Mouse (Mus musculus): ENCODE data around the gene Foxd1. TPM values are rescaled to one million over a fixed set of nuclear protein-coding genes. Genes with fewer than 3 reads are reported as not detected.

The Foxd1 gene
- polyA plus RNA-seq, 1 experiment from 2014 or later: 2.9 TPM

DNA sequence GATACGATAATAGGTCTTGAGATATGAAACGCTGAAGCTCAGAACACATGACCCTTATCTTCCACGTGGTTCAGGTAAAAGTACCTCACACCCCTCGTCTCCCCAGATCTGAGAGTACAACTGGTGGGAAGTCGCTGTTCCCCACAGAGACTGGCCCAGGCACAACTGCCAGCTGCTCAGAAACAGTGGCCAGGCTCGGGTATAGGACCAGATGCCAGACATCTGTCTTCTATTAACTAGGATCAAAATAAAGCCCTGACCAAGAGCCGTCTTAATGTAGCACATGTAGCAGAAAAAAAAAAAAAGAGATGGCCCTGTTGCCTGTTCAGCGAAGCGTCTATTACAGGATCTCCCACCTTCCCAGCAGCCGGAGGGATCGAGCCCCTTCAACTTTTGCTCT lies 29.0 kb upstream of the Foxd1 start:
- no peak overlapping the region for H3K4me3 ChIP-seq
- no peak for DNase-seq (ENCODE audit: extremely low spot score, low spot score)
- 85% methylated on average over 11 of the region's 11 CpGs for WGBS

DNA sequence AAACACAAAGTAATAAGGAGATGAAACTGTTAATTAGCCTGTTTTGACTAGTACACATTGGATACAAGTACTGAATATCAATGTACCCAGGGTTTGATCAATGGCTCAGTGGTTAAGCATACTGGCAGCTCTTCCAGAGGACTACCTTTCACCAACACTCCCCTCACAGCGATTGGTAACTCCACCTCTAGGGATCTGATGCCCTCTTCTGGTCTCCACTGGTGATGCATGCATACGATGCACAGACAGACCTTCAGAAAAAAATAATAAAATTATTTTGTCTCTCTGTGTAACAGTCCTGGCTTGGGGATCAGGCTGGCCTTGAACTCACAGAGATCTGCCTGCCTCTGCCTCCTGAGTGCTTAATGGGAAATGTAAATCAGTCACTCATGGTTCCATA lies 21.9 kb upstream of the Foxd1 start:
- Histone ChIP-seq H3K27ac (no peak overlapping the region), H3K4me3 (no peak overlapping the region), H3K4me1 (no peaks in the 10 kb centered on the region), H3K27me3 (ENCODE audit: poor library complexity, severe bottlenecking) (peaks cover 6% of the 10 kb centered on the region; the same call in 1 of the 2 replicates), H3K36me3 (replicated peaks) (no peaks in the 10 kb centered on the region), H3K9me3 (no peaks in the 10 kb centered on the region)
- no peak for DNase-seq (ENCODE audit: extremely low spot score, low spot score)
- 47% methylated on average over 2 of the region's 2 CpGs for WGBS

More for the DNA sequence above, 29.0 kb upstream of the Foxd1 start:
- Histone ChIP-seq H3K36me3 (replicated peaks) (no peaks in the 10 kb centered on the region), H3K27ac (no peak overlapping the region), H3K27me3 (ENCODE audit: poor library complexity, severe bottlenecking) (no peaks in the 10 kb centered on the region), H3K9me3 (no peaks in the 10 kb centered on the region), H3K4me1 (no peaks in the 10 kb centered on the region)

DNA sequence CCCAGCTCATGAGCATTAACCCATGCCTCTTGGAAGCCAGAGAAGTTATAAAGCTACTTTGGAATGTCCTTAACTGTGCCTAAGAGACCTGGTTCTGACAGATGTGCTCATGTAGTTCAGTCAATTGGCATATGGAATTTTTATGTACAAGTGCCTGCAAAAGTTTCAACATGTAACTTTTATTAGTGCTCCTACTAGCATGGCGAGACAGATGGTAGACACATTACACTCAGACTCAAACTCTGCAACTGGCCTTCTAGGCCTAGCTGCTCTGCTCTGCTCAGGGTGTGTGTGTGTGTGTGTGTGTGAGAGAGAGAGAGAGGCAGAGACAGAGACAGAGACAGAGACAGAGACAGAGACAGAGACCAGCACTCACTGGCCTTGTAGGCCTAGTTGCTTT lies 17.8 kb upstream of the Foxd1 start:
- Histone ChIP-seq H3K4me1 (no peaks in the 10 kb centered on the region), H3K36me3 (replicated peaks) (no peaks in the 10 kb centered on the region), H3K4me3 (no peak overlapping the region), H3K27me3 (ENCODE audit: poor library complexity, severe bottlenecking) (peaks cover 6% of the 10 kb centered on the region; the same call in 1 of the 2 replicates), H3K9me3 (no peaks in the 10 kb centered on the region), H3K27ac (no peak overlapping the region)
- DNase-seq (ENCODE audit: extremely low spot score, low spot score): no peak
- WGBS: 90% methylated on average over 1 of the region's 1 CpGs

DNA sequence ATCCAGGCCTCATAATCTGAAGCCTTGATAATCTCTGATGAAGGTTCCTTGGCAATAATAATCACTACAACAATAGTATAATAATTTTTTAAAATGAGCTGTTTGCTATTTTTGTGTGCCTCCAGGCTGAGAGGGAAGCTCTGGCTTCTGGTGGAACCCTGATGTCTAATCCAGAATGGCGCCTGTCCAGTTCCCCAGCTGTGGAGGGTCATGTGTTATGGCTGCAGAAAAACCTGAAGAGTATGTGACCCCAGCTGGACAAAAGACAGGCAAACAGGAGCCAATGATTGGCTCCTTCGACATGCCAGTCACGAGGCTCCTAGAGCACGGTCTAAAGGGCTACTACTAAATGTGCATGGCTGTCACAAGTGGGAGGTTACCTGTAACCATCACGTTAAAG lies 13.5 kb upstream of the Foxd1 start:
- no peak overlapping the region for H3K27ac ChIP-seq
- WGBS: 75% methylated on average over 5 of the region's 5 CpGs
- H3K4me3 ChIP-seq: no peak overlapping the region
- H3K36me3 ChIP-seq (replicated peaks): no peaks in the 10 kb centered on the region
- no peaks in the 10 kb centered on the region for H3K4me1 ChIP-seq
- H3K9me3 ChIP-seq: no peaks in the 10 kb centered on the region
- no peak for DNase-seq (ENCODE audit: extremely low spot score, low spot score)
- peaks cover 12% of the 10 kb centered on the region; the same call in 1 of the 2 replicates for H3K27me3 ChIP-seq (ENCODE audit: poor library complexity, severe bottlenecking)

DNA sequence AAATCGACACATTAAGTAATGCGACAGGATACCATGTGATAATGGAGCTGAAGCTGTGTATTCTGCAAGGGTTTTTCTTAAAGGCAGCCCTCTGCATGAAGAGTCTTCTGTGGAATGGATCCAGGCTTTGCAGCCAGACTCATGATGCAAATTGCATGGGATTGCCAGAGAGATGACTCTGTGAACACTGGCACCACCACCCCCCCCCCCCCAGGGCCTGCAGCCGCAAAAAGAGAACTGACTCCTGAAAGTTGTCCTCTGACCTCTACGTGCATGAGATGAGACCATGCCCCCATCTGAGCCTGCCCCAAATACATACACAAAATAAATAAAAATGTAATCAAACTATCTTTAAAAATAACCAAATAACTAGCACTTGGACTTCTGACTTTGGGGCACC lies 4.6 kb upstream of the Foxd1 start:
- no peaks in the 10 kb centered on the region for H3K36me3 ChIP-seq (replicated peaks)
- H3K4me3 ChIP-seq: no peak overlapping the region
- no peak overlapping the region for H3K27ac ChIP-seq
- no peak for DNase-seq (ENCODE audit: extremely low spot score, low spot score)
- no peaks in the 10 kb centered on the region for H3K9me3 ChIP-seq
- peaks cover 89% of the 10 kb centered on the region for H3K27me3 ChIP-seq (ENCODE audit: poor library complexity, severe bottlenecking)
- 73% methylated on average over 4 of the region's 4 CpGs for WGBS
- peaks cover 19% of the 10 kb centered on the region for H3K4me1 ChIP-seq

DNA sequence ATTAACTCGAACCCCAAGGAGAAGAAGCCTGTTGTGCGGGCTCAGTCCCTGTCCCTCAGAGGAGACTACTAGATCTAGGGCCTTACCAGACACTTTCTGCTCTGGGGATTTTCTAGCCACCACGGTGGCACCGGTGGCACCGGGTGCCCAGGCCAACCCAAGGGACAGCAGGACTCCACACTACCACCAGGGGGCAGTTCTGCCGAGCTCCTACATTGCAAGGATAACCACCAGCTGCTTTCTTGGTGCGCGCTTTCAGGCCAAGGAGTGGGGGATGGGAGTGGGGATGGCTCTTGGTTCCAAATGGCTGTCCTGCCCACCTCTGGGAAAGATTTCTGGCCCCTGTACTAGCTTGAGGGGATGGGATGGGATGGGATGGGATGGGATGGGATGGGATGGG lies 2.5 kb upstream of the Foxd1 start:
- Histone ChIP-seq H3K36me3 (replicated peaks) (no peaks in the 10 kb centered on the region), H3K4me1 (peaks cover 35% of the 10 kb centered on the region), H3K9me3 (no peaks in the 10 kb centered on the region), H3K27ac (no peak overlapping the region), H3K4me3 (no peak overlapping the region), H3K27me3 (ENCODE audit: poor library complexity, severe bottlenecking) (peaks cover 96% of the 10 kb centered on the region)
- DNase-seq (ENCODE audit: extremely low spot score, low spot score): peak; percentile 61
- 3% methylated on average over 8 of the region's 8 CpGs for WGBS

DNA sequence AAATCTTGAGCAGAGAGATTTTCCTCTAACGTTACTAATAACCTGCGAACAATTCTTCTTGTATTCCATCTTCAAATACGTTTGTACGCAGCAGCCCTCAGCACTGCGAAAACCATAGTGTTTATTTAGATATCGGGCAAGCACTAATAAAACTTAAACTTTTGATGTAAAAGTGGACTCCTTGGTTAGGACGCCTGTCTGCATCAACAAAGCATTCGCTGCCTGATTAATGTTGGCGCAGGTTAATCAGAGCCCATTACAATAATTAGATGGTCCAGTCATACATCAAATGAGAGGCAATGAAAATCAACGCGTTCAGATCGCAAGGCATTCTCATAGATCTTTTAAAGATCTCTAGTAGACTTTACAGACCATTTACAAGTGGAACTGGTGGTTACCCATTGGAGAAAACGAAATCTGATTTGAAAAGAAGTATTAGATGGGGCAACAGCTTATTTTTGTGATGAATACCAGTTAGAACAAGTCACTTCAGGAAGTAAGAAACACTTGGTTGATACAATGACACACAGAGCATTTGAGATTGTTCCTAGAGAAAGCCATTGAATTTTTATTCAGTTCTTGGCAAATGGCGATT lies 1.6 kb upstream of the Foxd1 start:
- 9% methylated on average over 14 of the region's 14 CpGs for WGBS
- Histone ChIP-seq H3K27ac (no peak overlapping the region), H3K27me3 (ENCODE audit: poor library complexity, severe bottlenecking) (peaks cover 99% of the 10 kb centered on the region), H3K9me3 (no peaks in the 10 kb centered on the region), H3K4me1 (peaks cover 35% of the 10 kb centered on the region), H3K4me3 (no peak overlapping the region), H3K36me3 (replicated peaks) (no peaks in the 10 kb centered on the region)
- no peak for DNase-seq (ENCODE audit: extremely low spot score, low spot score)

DNA sequence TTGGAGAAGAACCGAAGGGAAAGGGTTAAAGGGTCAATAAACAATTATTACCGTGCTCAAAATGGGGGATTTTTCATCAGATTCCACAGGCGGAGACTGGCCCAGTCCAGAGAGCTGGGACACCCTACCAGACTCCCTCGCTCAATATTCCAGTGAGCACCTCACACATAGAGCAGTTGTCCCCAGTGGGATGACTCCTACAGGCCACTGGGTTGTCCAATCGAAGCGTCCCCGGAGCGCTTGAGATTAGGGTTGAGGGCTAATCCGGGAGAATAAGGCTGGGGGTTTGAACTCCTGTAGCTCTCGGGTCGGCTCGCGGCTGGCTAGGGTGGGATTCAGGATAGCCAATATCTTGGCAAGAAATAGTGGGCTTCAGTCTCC lies 343 bp upstream of the Foxd1 start:
- Histone ChIP-seq H3K27me3 (ENCODE audit: poor library complexity, severe bottlenecking) (peaks cover 100% of the 10 kb centered on the region), H3K4me3 (peak overlapping the region; percentile 65), H3K36me3 (replicated peaks) (no peaks in the 10 kb centered on the region), H3K9me3 (no peaks in the 10 kb centered on the region), H3K4me1 (peaks cover 41% of the 10 kb centered on the region), H3K27ac (peak overlapping the region; percentile 90)
- no peak for DNase-seq (ENCODE audit: extremely low spot score, low spot score)
- WGBS: under 1% methylated on average over 13 of the region's 13 CpGs

DNA sequence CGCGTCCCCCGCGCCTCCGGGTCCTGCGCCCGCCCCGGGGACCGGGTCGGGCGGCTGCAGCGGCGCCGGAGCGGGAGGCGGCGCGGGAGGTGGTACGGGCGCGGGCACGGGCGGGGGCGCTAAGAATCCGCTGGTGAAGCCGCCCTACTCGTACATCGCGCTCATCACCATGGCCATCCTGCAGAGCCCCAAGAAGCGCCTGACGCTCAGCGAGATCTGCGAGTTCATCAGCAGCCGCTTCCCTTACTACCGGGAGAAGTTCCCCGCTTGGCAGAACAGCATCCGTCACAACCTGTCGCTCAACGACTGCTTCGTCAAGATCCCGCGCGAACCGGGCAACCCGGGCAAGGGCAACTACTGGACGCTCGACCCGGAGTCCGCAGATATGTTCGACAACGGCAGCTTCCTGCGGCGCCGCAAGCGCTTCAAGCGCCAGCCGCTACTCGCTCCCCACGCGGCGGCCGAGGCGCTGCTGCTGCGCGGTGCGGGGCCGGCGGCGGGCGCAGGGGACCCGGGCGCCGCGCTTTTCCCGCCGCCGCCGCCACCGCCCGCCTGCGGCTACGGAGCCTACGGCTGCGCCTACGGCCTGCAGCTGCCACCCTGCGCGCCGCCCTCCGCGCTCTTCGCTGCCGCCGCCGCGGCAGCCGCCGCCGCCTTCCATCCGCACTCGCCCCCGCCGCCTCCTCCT lies 973 bp downstream of the Foxd1 start:
- H3K36me3 ChIP-seq (replicated peaks): no peaks in the 10 kb centered on the region
- peak overlapping the region; percentile 90 for H3K27ac ChIP-seq
- peaks cover 100% of the 10 kb centered on the region for H3K27me3 ChIP-seq (ENCODE audit: poor library complexity, severe bottlenecking)
- peak overlapping the region; percentile 65 for H3K4me3 ChIP-seq
- DNase-seq (ENCODE audit: extremely low spot score, low spot score): peak; percentile 67
- H3K9me3 ChIP-seq: no peaks in the 10 kb centered on the region
- peaks cover 54% of the 10 kb centered on the region for H3K4me1 ChIP-seq
- WGBS: 2% methylated on average over 102 of the region's 102 CpGs

DNA sequence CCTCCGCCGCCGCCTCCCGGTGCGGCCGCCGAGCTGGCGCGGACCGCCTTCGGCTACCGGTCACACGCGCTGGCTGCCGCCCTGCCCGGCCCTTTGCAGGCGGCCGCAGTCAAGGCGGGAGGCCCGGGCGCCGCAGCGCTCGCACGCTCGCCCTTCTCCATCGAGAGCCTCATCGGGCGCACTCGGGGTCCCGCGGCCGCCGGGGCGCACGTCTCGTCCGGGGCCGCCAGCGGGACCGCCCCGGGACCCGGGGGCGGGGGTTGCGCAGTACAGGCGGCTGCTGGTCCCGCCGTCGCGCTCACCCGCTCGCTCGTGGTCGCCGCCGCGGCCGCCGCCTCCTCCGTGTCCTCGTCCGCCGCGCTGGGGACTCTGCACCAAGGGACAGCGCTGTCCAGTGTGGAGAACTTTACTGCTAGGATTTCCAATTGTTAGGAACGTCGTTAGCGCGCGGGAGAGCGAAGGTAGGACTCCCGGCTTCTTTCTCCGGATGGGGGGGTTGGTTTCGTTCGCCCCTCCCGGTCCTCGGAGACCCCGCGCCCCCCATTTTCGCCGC lies 1.6 kb downstream of the Foxd1 start:
- Histone ChIP-seq H3K27me3 (ENCODE audit: poor library complexity, severe bottlenecking) (peaks cover 100% of the 10 kb centered on the region), H3K36me3 (replicated peaks) (no peaks in the 10 kb centered on the region), H3K9me3 (no peaks in the 10 kb centered on the region), H3K27ac (peak overlapping the region; percentile 90), H3K4me1 (peaks cover 59% of the 10 kb centered on the region), H3K4me3 (peak overlapping the region; percentile 65)
- peak; percentile 61 for DNase-seq (ENCODE audit: extremely low spot score, low spot score)
- WGBS: under 1% methylated on average over 80 of the region's 81 CpGs

DNA sequence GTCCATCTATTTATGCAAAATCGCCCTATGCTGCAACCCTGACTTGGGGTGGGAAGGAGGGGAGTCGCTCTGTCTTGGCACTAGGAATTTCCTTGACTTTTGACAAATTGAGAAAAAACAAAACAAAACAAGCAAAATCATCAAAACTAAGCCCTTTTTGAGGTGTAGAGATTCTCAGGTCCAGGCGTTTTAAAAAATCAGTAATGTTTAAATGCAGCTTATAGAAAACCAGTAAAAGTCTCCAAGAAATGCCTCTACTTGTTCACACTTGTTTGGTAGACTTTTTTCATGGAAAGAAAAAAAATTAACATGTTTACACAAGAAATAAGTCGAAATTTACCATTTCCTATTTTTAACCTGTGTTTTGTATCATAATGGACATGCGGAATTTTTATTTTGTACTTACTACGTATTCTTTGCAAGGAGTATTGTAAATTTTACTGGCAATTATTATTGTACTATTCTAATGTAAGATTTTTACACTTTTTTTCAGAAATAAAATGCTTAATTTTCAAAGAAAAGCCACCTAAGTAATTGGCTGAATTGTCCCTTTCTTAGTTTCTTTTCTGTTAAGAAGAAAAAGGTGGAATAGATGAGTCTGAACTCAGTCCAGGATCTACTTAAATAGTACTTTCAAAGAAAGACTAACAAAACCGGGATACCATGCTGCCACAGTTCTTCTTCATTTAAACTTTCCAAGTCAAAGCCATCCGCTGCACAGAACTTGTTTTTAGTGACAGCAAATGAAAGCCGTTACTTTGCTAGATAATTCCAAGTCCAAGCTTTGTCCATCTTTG lies 2.3 kb downstream of the Foxd1 start:
- peaks cover 59% of the 10 kb centered on the region for H3K4me1 ChIP-seq
- H3K4me3 ChIP-seq: peak overlapping the region; percentile 65
- H3K36me3 ChIP-seq (replicated peaks): no peaks in the 10 kb centered on the region
- peaks cover 100% of the 10 kb centered on the region for H3K27me3 ChIP-seq (ENCODE audit: poor library complexity, severe bottlenecking)
- no peak for DNase-seq (ENCODE audit: extremely low spot score, low spot score)
- peak overlapping the region; percentile 90 for H3K27ac ChIP-seq
- WGBS: 2% methylated on average over 9 of the region's 9 CpGs
- H3K9me3 ChIP-seq: no peaks in the 10 kb centered on the region

DNA sequence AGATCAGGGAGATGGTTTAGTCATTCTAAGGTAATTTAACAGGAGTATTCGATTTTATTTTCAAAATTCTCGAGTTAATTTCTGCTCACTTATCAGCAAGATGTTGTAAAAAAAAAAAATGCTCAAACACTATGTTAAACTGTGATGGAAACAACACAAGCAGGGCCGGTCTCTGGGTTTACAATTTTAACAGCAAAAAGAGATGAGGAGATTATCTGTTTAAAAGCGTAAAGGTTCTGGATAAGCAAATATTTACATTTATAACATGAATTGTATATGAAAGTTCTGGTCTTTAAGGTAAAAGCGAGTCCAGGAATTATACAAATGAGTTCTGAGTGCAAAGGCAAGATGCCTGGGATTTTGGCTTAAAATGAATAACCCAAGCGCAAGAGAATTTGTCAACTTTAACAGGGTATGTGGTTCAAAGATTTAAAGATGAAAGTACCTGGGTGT lies 3.0 kb downstream of the Foxd1 start:
- H3K4me1 ChIP-seq: peaks cover 54% of the 10 kb centered on the region
- peak overlapping the region; percentile 65 for H3K4me3 ChIP-seq
- WGBS: 5% methylated on average over 6 of the region's 6 CpGs
- H3K27me3 ChIP-seq (ENCODE audit: poor library complexity, severe bottlenecking): peaks cover 100% of the 10 kb centered on the region
- peak overlapping the region; percentile 76 for H3K27ac ChIP-seq
- no peak for DNase-seq (ENCODE audit: extremely low spot score, low spot score)
- H3K36me3 ChIP-seq (replicated peaks): no peaks in the 10 kb centered on the region
- H3K9me3 ChIP-seq: no peaks in the 10 kb centered on the region
